Mouse (Mus musculus): ENCODE measurements around the gene Tmem98. TPM values are rescaled to one million over a fixed set of nuclear protein-coding genes. Genes with fewer than 3 reads are reported as not detected.

Tmem98 gene
- polyA plus RNA-seq, 1 experiment, result 34.0 TPM

- no peak within 1 kb of the TSS for H3K4me3 ChIP-seq (replicated peaks; ENCODE audit: insufficient read depth, low read depth, low read length)
- no peak for DNase-seq
- H3K27ac ChIP-seq (ENCODE audit: insufficient read depth, low read length), result no peak within 1 kb of the TSS
- H3K4me1 ChIP-seq (ENCODE audit: control insufficient read depth, insufficient read depth, low read length), result no peaks in the 10 kb centered on the region
- 50% methylated on average over 10 of the region's 10 CpGs for WGBS
- TF ChIP-seq POLR2A (IDR thresholded peaks at IDR 0.05; ENCODE audit: borderline replicate concordance, insufficient read depth, low read length) (no peak), CTCF (IDR thresholded peaks at IDR 0.05; ENCODE audit: borderline replicate concordance, insufficient read depth, low read depth, low read length) (no peak)
- H3K27me3 ChIP-seq (ENCODE audit: control insufficient read depth, insufficient read depth, low read length), result no peaks in the 10 kb centered on the region
Observed at GRCm38 (mm10) chr11:80858065-80858464, 48.1 kb downstream of the Tmem98 start, which contains the start of gene Spaca3. Spaca3 (plus strand) TSS chr11:80858365.

GRCm38 (mm10) chr11:80862941-80863340, 53.0 kb downstream of the Tmem98 start:
- TF ChIP-seq POLR2A (IDR thresholded peaks at IDR 0.05; ENCODE audit: borderline replicate concordance, insufficient read depth, low read length) (no peak), CTCF (IDR thresholded peaks at IDR 0.05; ENCODE audit: borderline replicate concordance, insufficient read depth, low read depth, low read length) (no peak)
- DNase-seq, result no peak
- WGBS, result 85% methylated on average over 7 of the region's 7 CpGs
- Histone ChIP-seq H3K27ac (ENCODE audit: insufficient read depth, low read length) (no peak overlapping the region), H3K27me3 (ENCODE audit: control insufficient read depth, insufficient read depth, low read length) (no peaks in the 10 kb centered on the region), H3K4me1 (ENCODE audit: control insufficient read depth, insufficient read depth, low read length) (peaks cover 5% of the 10 kb centered on the region), H3K4me3 (replicated peaks; ENCODE audit: insufficient read depth, low read depth, low read length) (no peak overlapping the region)

GRCm38 (mm10) chr11:80868039-80868438, 58.1 kb downstream of the Tmem98 start:
- Histone ChIP-seq H3K27ac (ENCODE audit: insufficient read depth, low read length) (no peak overlapping the region), H3K4me3 (replicated peaks; ENCODE audit: insufficient read depth, low read depth, low read length) (no peak overlapping the region), H3K4me1 (ENCODE audit: control insufficient read depth, insufficient read depth, low read length) (peaks cover 5% of the 10 kb centered on the region), H3K27me3 (ENCODE audit: control insufficient read depth, insufficient read depth, low read length) (no peaks in the 10 kb centered on the region)
- no peak for TF ChIP-seq POLR2A (IDR thresholded peaks at IDR 0.05; ENCODE audit: borderline replicate concordance, insufficient read depth, low read length)
- TF ChIP-seq CTCF (IDR thresholded peaks at IDR 0.05; ENCODE audit: borderline replicate concordance, insufficient read depth, low read depth, low read length), result no peak
- 61% methylated on average over 1 of the region's 1 CpGs for WGBS
- DNase-seq, result no peak

Other genes starting within 250 kb of the Tmem98 start
- gene Myo1d, start 30.1 kb upstream of the Tmem98 start, polyA plus RNA-seq (2012; rRNA removed), result 14.3 and 16.9 TPM in 2 replicates
- not detected in 2 replicates for gene Spaca3, start 48.2 kb downstream of the Tmem98 start, polyA plus RNA-seq (2012; rRNA removed)

Measured in cerebellum, adult 2 months (tissue).